Mouse (Mus musculus) ES-E14 (cell line): ENCODE data around the gene Rtn4. TPM values are rescaled to one million over a fixed set of nuclear protein-coding genes. Genes with fewer than 3 reads are reported as not detected.

Experiments
- DNase-seq: peaks from one replicate; pipeline ENCODE4 v3.0.0-alpha.2; 2013; ENCODE audit warnings: low read depth, low spot score
- H3K27ac ChIP-seq: 2 replicates; pipeline ENCODE4 v1.5.1; 2012; ENCODE audit warnings: low read depth, mild to moderate bottlenecking, low read length, moderate library complexity, mixed read lengths; ENCODE audit not compliant: poor library complexity, insufficient read depth, severe bottlenecking
- H3K36me3 ChIP-seq: 2 replicates; pipeline ENCODE4 v1.6.1; 2012; ENCODE audit warnings: mild to moderate bottlenecking, low read length, moderate library complexity, mixed read lengths; ENCODE audit not compliant: control insufficient read depth, poor library complexity, insufficient read depth, severe bottlenecking
- H3K4me1 ChIP-seq, 2 experiments: fragments of 150-350 bp in 1 of 2; sonication (generic) in 1 of 2; 2 replicates each; pipeline ENCODE4 v1.6.1; 2012; ENCODE audit warnings: low read length in 2 of 2, mild to moderate bottlenecking in 1 of 2, mixed read lengths in 1 of 2; ENCODE audit not compliant: control insufficient read depth in 2 of 2, insufficient read depth in 2 of 2, poor library complexity in 1 of 2
- H3K4me3 ChIP-seq, 2 experiments: fragments of 150-350 bp in 1 of 2; sonication (generic) in 1 of 2; 2 replicates each; pipeline ENCODE4 v1.5.1; 2012; ENCODE audit warnings: low read length in 2 of 2, low read depth in 1 of 2, mild to moderate bottlenecking in 1 of 2, mixed read lengths in 1 of 2; ENCODE audit not compliant: insufficient read depth in 1 of 2, poor library complexity in 1 of 2, severe bottlenecking in 1 of 2
- H3K9ac ChIP-seq: 2 replicates; pipeline ENCODE4 v1.6.1; 2012; ENCODE audit warnings: low read depth, mild to moderate bottlenecking, low read length, mixed read lengths; ENCODE audit not compliant: poor library complexity, insufficient read depth, severe bottlenecking
- H3K9me3 ChIP-seq: fragments of 150-350 bp; sonication (generic); 2 replicates; pipeline ENCODE4 v1.6.1; 2012; ENCODE audit warnings: low read depth, mild to moderate bottlenecking, low read length; ENCODE audit not compliant: control insufficient read depth, insufficient read depth
- CHD2 ChIP-seq: IDR thresholded peaks from 2 replicates; pipeline ENCODE4 v1.6.1; 2014; ENCODE audit warnings: mild to moderate bottlenecking, low read depth, low read length, inconsistent platforms
- HCFC1 ChIP-seq: IDR thresholded peaks from 2 replicates; pipeline ENCODE4 v1.6.1; 2012; ENCODE audit warnings: low read length, inconsistent platforms, borderline replicate concordance; ENCODE audit not compliant: insufficient read depth
- MAFK ChIP-seq: IDR thresholded peaks from 2 replicates; pipeline ENCODE4 v1.6.1; 2014; ENCODE audit warnings: mild to moderate bottlenecking, low read depth, low read length, inconsistent platforms; ENCODE audit not compliant: insufficient read depth
- ZC3H11A ChIP-seq: IDR thresholded peaks from 2 replicates; pipeline ENCODE4 v1.6.1; 2012; ENCODE audit warnings: low read depth, mild to moderate bottlenecking, inconsistent platforms, low read length, borderline replicate concordance
- ZNF384 ChIP-seq: IDR thresholded peaks from 2 replicates; pipeline ENCODE4 v1.6.1; 2012; ENCODE audit warnings: low read depth, low read length, inconsistent platforms
- in situ Hi-C, 2 experiments: fragments of 600-800 bp; cut with MboI; formaldehyde crosslinking; loops; one replicate each; pipeline ENCODE4 v1.15.1; 2025; ENCODE audit warnings: low sequenced_read_pairs in 2 of 2, inconsistent platforms in 1 of 2; ENCODE audit not compliant: unreplicated experiment in 2 of 2
- total RNA-seq: library from RNA; depleted of rRNA; stranded (reverse); fragments of 300-350 nt; gene quantifications from 2 replicates; pipeline ENCODE4 v1.2.3, GENCODE M21; 2012

The Rtn4 gene
- total RNA-seq, 1 experiment: 368 TPM

DNA sequence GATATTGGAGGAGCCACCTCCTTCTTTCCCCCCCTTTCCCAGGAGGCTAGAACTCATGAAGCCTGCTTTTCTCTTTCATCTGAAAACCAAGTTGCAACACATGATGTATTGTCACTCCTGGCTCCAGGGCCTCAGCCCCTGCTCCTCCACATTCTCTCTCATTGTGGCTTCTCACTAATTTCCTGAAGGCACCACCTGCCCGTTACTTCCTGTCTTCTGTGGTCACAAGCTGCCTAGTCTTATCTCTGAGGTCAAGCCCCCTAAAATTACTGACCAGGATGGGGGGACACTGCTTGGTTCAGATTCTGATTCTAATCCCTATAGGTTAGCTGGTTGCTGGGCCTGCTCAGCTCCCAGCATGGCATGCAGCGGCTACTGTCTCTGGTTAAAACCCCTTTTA, 82.0 kb downstream of the Rtn4 start:
- in situ Hi-C loops: no loop called here
- H3K4me1 ChIP-seq: peaks cover 2 to 4% of the 10 kb centered on the region in 2 experiments; a peak in 2 of 4 replicates
- H3K4me3 ChIP-seq: no peak overlapping the region
- H3K36me3 ChIP-seq: no peaks in the 10 kb centered on the region
- DNase-seq: no peak
- H3K9me3 ChIP-seq: no peaks in the 10 kb centered on the region
- no peak for TF ChIP-seq ZNF384
- no peak for TF ChIP-seq MAFK
- no peak for TF ChIP-seq CHD2
- no peak for TF ChIP-seq HCFC1
- TF ChIP-seq ZC3H11A: no peak
- H3K9ac ChIP-seq: no peak overlapping the region
- H3K27ac ChIP-seq: no peak overlapping the region

DNA sequence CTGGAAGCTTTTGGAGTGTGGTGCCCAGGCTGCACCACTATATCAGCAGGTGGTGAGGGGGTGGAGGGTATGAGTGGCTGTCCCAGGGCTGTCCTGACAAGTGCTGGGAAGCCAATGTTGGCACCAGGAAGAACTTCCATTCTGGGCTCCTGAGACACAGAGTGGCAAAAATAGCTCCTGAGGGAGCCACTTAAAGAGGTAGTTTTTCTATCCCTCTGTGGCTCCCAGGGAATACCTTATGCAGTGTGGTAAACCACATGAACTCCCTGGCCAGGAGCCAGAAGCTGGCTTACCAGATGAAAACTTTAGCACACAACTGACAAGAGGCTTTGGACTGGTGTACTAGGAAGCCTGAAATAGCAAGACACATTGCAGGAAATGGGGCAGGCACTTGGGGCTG, 85.2 kb downstream of the Rtn4 start:
- peaks cover 2 to 4% of the 10 kb centered on the region in 2 experiments; a peak in 2 of 4 replicates for H3K4me1 ChIP-seq
- no peaks in the 10 kb centered on the region for H3K9me3 ChIP-seq
- TF ChIP-seq ZC3H11A (no peak), CHD2 (no peak), HCFC1 (no peak), ZNF384 (no peak), MAFK (no peak)
- in situ Hi-C loops: no loop called here
- H3K27ac ChIP-seq: no peak overlapping the region
- DNase-seq: no peak
- H3K4me3 ChIP-seq: no peak overlapping the region
- H3K9ac ChIP-seq: no peak overlapping the region
- H3K36me3 ChIP-seq: no peaks in the 10 kb centered on the region

DNA sequence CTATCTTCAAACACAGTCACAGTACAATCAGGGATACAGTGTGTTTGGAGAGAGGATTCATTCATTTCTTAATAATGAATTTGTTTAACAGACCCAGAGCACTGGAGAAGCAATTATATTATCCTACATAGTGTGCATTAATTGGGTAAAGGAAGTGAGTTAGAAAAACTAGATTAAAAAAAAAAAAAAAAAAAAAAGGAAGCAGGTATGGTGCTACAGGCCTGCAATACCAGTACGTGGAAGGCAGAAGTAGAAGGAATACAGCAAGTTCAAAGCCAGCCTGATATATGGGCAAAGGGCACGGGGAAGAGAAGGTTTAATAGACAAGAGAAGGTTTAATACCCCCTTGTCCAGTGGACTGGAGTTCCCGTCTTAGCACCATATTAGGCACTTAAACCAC, 86.2 kb downstream of the Rtn4 start:
- no peak for TF ChIP-seq ZNF384
- TF ChIP-seq HCFC1: no peak
- TF ChIP-seq ZC3H11A: no peak
- no peak for TF ChIP-seq MAFK
- TF ChIP-seq CHD2: no peak
- Histone ChIP-seq H3K4me3 (no peak overlapping the region), H3K36me3 (no peaks in the 10 kb centered on the region), H3K9ac (no peak overlapping the region), H3K9me3 (no peaks in the 10 kb centered on the region), H3K4me1 (peaks cover 2 to 4% of the 10 kb centered on the region in 2 experiments; a peak in 2 of 4 replicates), H3K27ac (no peak overlapping the region)
- no peak for DNase-seq
- in situ Hi-C loops: no loop called here

DNA sequence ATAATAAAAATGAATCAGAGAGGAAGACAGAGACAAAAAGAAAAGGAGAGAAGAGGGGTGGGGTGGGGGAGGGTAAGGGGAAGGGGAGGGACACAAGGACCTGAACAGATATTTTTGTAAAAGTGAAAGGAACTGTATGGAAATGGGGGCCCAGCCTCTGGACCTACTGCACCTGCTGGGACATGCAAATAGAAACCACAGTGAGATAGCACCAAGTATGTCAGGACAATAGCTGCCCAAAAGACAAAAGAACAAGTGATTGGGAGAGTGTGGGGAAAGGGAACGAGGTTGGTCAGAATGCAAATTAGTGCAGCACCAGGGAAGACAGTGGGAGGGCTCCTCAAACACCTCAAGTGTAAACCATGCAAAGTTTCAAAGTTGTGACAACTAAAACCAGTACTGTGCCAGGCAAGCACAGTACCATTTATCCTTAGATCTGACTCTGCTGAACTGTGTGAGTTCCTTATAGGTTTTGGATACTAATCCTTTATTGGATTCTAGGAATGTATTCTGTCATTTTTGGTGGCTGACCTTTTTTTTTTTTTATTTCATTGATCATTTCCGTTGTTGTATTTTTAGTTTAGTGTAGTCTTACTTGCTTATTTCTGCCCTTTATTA, 86.8 kb downstream of the Rtn4 start:
- no peak for TF ChIP-seq ZNF384
- TF ChIP-seq ZC3H11A: no peak
- TF ChIP-seq CHD2: no peak
- no peak for TF ChIP-seq MAFK
- no peak for TF ChIP-seq HCFC1
- Histone ChIP-seq H3K27ac (no peak overlapping the region), H3K9me3 (no peaks in the 10 kb centered on the region), H3K36me3 (no peaks in the 10 kb centered on the region), H3K4me3 (no peak overlapping the region), H3K9ac (no peak overlapping the region), H3K4me1 (peaks cover 2 to 4% of the 10 kb centered on the region in 2 experiments; a peak in 2 of 4 replicates)
- in situ Hi-C loops: no loop called here
- DNase-seq: peak; percentile 16

DNA sequence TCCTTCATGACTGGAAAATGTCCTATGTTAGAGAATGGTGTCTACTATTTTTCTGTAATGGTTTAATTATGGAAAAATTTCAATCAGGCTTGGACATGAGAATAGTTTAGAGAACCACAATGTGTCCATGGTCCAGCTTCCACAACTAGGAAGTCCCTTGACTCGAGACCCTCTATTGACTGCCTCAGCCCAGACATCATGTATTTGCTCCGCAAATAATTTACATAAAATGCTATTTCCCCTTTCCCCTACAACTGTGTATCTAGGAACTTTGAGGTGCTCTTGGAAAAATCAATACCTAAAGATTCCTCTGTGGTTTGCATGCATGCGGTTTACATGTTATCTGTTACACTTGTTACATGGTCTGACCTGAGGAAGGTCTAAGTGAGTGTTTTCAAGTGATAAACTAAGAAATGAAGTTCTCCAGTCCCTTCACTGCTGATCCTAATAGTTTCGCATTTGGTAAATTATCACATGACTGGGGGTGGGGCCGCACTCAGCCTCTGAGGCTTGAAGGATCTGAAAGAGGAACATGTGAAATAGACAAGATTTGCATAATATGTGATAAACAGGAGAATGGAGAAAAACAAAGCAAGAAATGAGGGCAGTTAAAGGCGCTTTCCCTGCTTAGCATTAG, 94.0 kb downstream of the Rtn4 start:
- H3K9ac ChIP-seq: no peak overlapping the region
- H3K36me3 ChIP-seq: no peaks in the 10 kb centered on the region
- TF ChIP-seq ZC3H11A (no peak), CHD2 (no peak), HCFC1 (no peak), MAFK (no peak), ZNF384 (no peak)
- DNase-seq: no peak
- no peak overlapping the region for H3K27ac ChIP-seq
- H3K9me3 ChIP-seq: no peaks in the 10 kb centered on the region
- in situ Hi-C loops: no loop called here
- peaks cover 0 to 2% of the 10 kb centered on the region in 2 experiments; a peak in 1 of 4 replicates for H3K4me1 ChIP-seq
- no peak overlapping the region for H3K4me3 ChIP-seq
